22 mouse cellular contexts compared by ENCODE assay signal in genomic region chr6:62160320-62160719, GRCm38 (mm10).
DNase-seq lines count a peak whose midpoint lies in the region; ATAC-seq lines count a peak whose summit lies in the region.
"Had no signal": no experiment of that assay in that cellular context is flagged by ENCODE, and none has a peak within 500 bp of the region (broad histone marks: within the 10 kb centered on the region; RNA-seq: fewer than 3 reads in every experiment).

No protein-coding gene starts in this region.

- no peak overlapping the region for H3K9ac ChIP-seq in hindbrain, embryonic 11.5 days (ENCODE audit: low read depth, low read length)
- H3K9ac ChIP-seq in hindbrain, embryonic 16.5 days (ENCODE audit: low read depth, low read length) = no peak overlapping the region
- H3K9ac ChIP-seq in neural tube, embryonic 11.5 days (ENCODE audit: low read length) = no peak overlapping the region
- no peak overlapping the region for H3K9ac ChIP-seq in neural tube, embryonic 15.5 days (replicated peaks)
- H3K9ac ChIP-seq: forebrain, embryonic 13.5 days; kidney, embryonic 15.5 days; limb, embryonic 15.5 days; liver, embryonic 14.5 days; lung, embryonic 14.5 days had no signal

- no peak overlapping the region for H3K4me2 ChIP-seq in hindbrain, embryonic 11.5 days (replicated peaks; ENCODE audit: low read depth, low read length)
- no peak overlapping the region for H3K4me2 ChIP-seq in hindbrain, embryonic 16.5 days (ENCODE audit: low read length)
- H3K4me2 ChIP-seq in neural tube, embryonic 11.5 days (ENCODE audit: low read depth) = no peak overlapping the region
- H3K4me2 ChIP-seq in neural tube, embryonic 15.5 days = no peak overlapping the region
- H3K4me2 ChIP-seq: forebrain, embryonic 13.5 days; kidney, embryonic 15.5 days; limb, embryonic 15.5 days; lung, embryonic 14.5 days had no signal

- H3K27me3 ChIP-seq in hindbrain, embryonic 11.5 days (ENCODE audit: control insufficient read depth, insufficient read depth, low read length) = no peaks in the 10 kb centered on the region
- no peaks in the 10 kb centered on the region for H3K27me3 ChIP-seq in hindbrain, embryonic 16.5 days (replicated peaks; ENCODE audit: control insufficient read depth, insufficient read depth, low read length)
- no peaks in the 10 kb centered on the region for H3K27me3 ChIP-seq in neural tube, embryonic 11.5 days (ENCODE audit: control insufficient read depth, insufficient read depth, low read length)
- H3K27me3 ChIP-seq in neural tube, embryonic 15.5 days (replicated peaks) = no peaks in the 10 kb centered on the region
- H3K27me3 ChIP-seq: forebrain, embryonic 13.5 days; kidney, embryonic 15.5 days; limb, embryonic 15.5 days; Patski had no signal

- H3K27ac ChIP-seq in hindbrain, embryonic 11.5 days (ENCODE audit: low read depth, low read length) = no peak overlapping the region
- H3K27ac ChIP-seq in hindbrain, embryonic 16.5 days (ENCODE audit: low read depth, low read length) = no peak overlapping the region
- H3K27ac ChIP-seq in neural tube, embryonic 11.5 days (ENCODE audit: low read depth, low read length) = no peak overlapping the region
- H3K27ac ChIP-seq in neural tube, embryonic 15.5 days (replicated peaks) = no peak overlapping the region
- H3K27ac ChIP-seq: forebrain, embryonic 13.5 days; kidney, embryonic 15.5 days; limb, embryonic 15.5 days; liver, embryonic 14.5 days had no signal

- peak; percentile 66 for ATAC-seq in hindbrain, embryonic 11.5 days (ENCODE audit: low FRiP score)
- no peak for ATAC-seq in hindbrain, embryonic 16.5 days
- no peak for ATAC-seq in neural tube, embryonic 11.5 days (ENCODE audit: insufficient read depth, low FRiP score, low TSS enrichment)
- no peak for ATAC-seq in neural tube, embryonic 15.5 days (ENCODE audit: low FRiP score)
- ATAC-seq: CD4-positive, CD25-positive, alpha-beta regulatory T cell, adult 4 months; forebrain, embryonic 13.5 days; intestine, postnatal 0 days; Patski had no signal

- no peaks in the 10 kb centered on the region for H3K36me3 ChIP-seq in hindbrain, embryonic 11.5 days (ENCODE audit: control insufficient read depth, insufficient read depth, low read length)
- no peaks in the 10 kb centered on the region for H3K36me3 ChIP-seq in hindbrain, embryonic 16.5 days (ENCODE audit: control insufficient read depth, insufficient read depth, low read length)
- H3K36me3 ChIP-seq in neural tube, embryonic 11.5 days (ENCODE audit: control insufficient read depth, insufficient read depth, low read length) = no peaks in the 10 kb centered on the region
- H3K36me3 ChIP-seq in neural tube, embryonic 15.5 days = no peaks in the 10 kb centered on the region
- H3K36me3 ChIP-seq: kidney, embryonic 15.5 days; limb, embryonic 15.5 days had no signal

- peak; percentile 18 for DNase-seq in hindbrain, embryonic 11.5 days (ENCODE audit: low spot score)
- peak; percentile 12 for DNase-seq in neural tube, embryonic 11.5 days (ENCODE audit: low spot score)
- peak; percentile 28 for DNase-seq in cerebellum, adult 8-10 months
- DNase-seq in cerebellum, postnatal 36 days = peak; percentile 48 to 50
- no peak for DNase-seq in urinary bladder, postnatal 14 days (ENCODE audit: low spot score)
- DNase-seq in spleen, postnatal 36 days (ENCODE audit: low spot score in 2 of 2) = no peak
- DNase-seq: adrenal gland, postnatal 36 days; embryo, embryonic 11 days; gastrocnemius, postnatal 36 days; heart, postnatal 4 days; kidney, postnatal 4 days; lung, embryonic 14.5 days; thymus, postnatal 36 days had no signal

- no peaks in the 10 kb centered on the region for H3K9me3 ChIP-seq in hindbrain, embryonic 11.5 days (ENCODE audit: control insufficient read depth, low read length)
- H3K9me3 ChIP-seq in hindbrain, embryonic 16.5 days (ENCODE audit: control insufficient read depth, low read length) = no peaks in the 10 kb centered on the region
- no peaks in the 10 kb centered on the region for H3K9me3 ChIP-seq in neural tube, embryonic 11.5 days (ENCODE audit: control insufficient read depth, low read length)
- H3K9me3 ChIP-seq in neural tube, embryonic 15.5 days (replicated peaks) = no peaks in the 10 kb centered on the region
- H3K9me3 ChIP-seq: forebrain, embryonic 13.5 days; kidney, embryonic 15.5 days; limb, embryonic 15.5 days had no signal

- H3K4me1 ChIP-seq in hindbrain, embryonic 11.5 days (replicated peaks; ENCODE audit: control insufficient read depth, insufficient read depth, low read length) = no peaks in the 10 kb centered on the region
- no peaks in the 10 kb centered on the region for H3K4me1 ChIP-seq in hindbrain, embryonic 16.5 days (ENCODE audit: control insufficient read depth, insufficient read depth, low read depth, low read length)
- no peaks in the 10 kb centered on the region for H3K4me1 ChIP-seq in neural tube, embryonic 11.5 days (ENCODE audit: control insufficient read depth, insufficient read depth, low read length)
- no peaks in the 10 kb centered on the region for H3K4me1 ChIP-seq in neural tube, embryonic 15.5 days
- H3K4me1 ChIP-seq: forebrain, embryonic 13.5 days; kidney, embryonic 15.5 days; limb, embryonic 15.5 days had no signal

- H3K4me3 ChIP-seq in hindbrain, embryonic 11.5 days (ENCODE audit: low read depth, low read length) = no peak overlapping the region
- H3K4me3 ChIP-seq in hindbrain, embryonic 16.5 days (ENCODE audit: low read length) = no peak overlapping the region
- no peak overlapping the region for H3K4me3 ChIP-seq in neural tube, embryonic 11.5 days (ENCODE audit: low read depth, low read length)
- no peak overlapping the region for H3K4me3 ChIP-seq in neural tube, embryonic 15.5 days (replicated peaks)
- H3K4me3 ChIP-seq: forebrain, embryonic 13.5 days; kidney, embryonic 15.5 days; limb, embryonic 15.5 days had no signal

Comparison
In these comparisons a context has a peak if more than half of its experiments do, and no peak if none do; other contexts are left out.
1. DNase-seq: peak in hindbrain, embryonic 11.5 days (single experiment), neural tube, embryonic 11.5 days (single experiment), cerebellum, adult 8-10 months (single experiment) and cerebellum, postnatal 36 days (2 of 2); none in urinary bladder, postnatal 14 days (single experiment) and spleen, postnatal 36 days (0 of 2).